8 mouse cellular contexts compared by ENCODE assay signal in genomic region chr11:114657737-114658136, GRCm38 (mm10). TPM values are rescaled to one million over a fixed set of nuclear protein-coding genes. Genes with fewer than 3 reads are reported as not detected.
A peak's percentile ranks its signal among the peaks of the same experiment; 100 is the strongest.
DNase-seq lines count a peak whose midpoint lies in the region; ATAC-seq and TF ChIP-seq lines count a peak whose summit lies in the region.

No protein-coding gene starts in this region.

- H3K27ac ChIP-seq in ES-Bruce4 (ENCODE audit: insufficient read depth, low read length) = no peak overlapping the region
- H3K27ac ChIP-seq in liver, adult 2 months (replicated peaks; ENCODE audit: insufficient read depth, low read depth, low read length) = no peak overlapping the region

- H3K9ac ChIP-seq in ES-Bruce4 (ENCODE audit: low read depth, poor library complexity, severe bottlenecking) = no peak overlapping the region
- no peak overlapping the region for H3K9ac ChIP-seq in liver, adult 2 months (ENCODE audit: low read depth, low read length)

- 19% methylated on average over 7 of the region's 7 CpGs for WGBS in liver, adult 2 months

- no peaks in the 10 kb centered on the region for H3K36me3 ChIP-seq in ES-Bruce4 (ENCODE audit: control insufficient read depth, insufficient read depth, low read length, poor library complexity, severe bottlenecking)
- no peaks in the 10 kb centered on the region for H3K36me3 ChIP-seq in liver, adult 2 months (ENCODE audit: control insufficient read depth, insufficient read depth, low read length)

- no peak for TF ChIP-seq EP300 in ES-Bruce4 (IDR thresholded peaks at IDR 0.05; ENCODE audit: insufficient read depth, low read depth, low read length)

- H3K79me2 ChIP-seq in liver, adult 2 months (ENCODE audit: control insufficient read depth, insufficient read depth, low read length) = no peaks in the 10 kb centered on the region

- DNase-seq in heart, postnatal 4 days = peak; percentile 69
- DNase-seq in heart, adult 11 months = no peak
- DNase-seq in cerebellum, postnatal 10 days = peak; percentile 86 to 90
- DNase-seq in liver, adult 2 months (ENCODE audit: extremely low read depth, low read depth, low spot score) = no peak
- peak; percentile 76 for DNase-seq in naive thymus-derived CD4-positive, alpha-beta T cell, adult 2 months (ENCODE audit: low read depth)
- peak; percentile 58 to 64 for DNase-seq in thymus, postnatal 36 days

- no peak overlapping the region for H3K4me3 ChIP-seq in ES-Bruce4 (ENCODE audit: low read depth, low read length)
- no peak overlapping the region for H3K4me3 ChIP-seq in liver, adult 2 months (ENCODE audit: insufficient read depth, low read depth, low read length)

- H3K27me3 ChIP-seq in ES-Bruce4 (ENCODE audit: control insufficient read depth, insufficient read depth, low read length, poor library complexity, severe bottlenecking) = no peaks in the 10 kb centered on the region
- no peaks in the 10 kb centered on the region for H3K27me3 ChIP-seq in liver, adult 2 months (ENCODE audit: control insufficient read depth, insufficient read depth, low read length)

- H3K4me1 ChIP-seq in ES-Bruce4 (ENCODE audit: control insufficient read depth, insufficient read depth, low read length) = no peaks in the 10 kb centered on the region
- H3K4me1 ChIP-seq in liver, adult 2 months (ENCODE audit: control insufficient read depth, insufficient read depth, low read length) = no peaks in the 10 kb centered on the region

- H3K9me3 ChIP-seq in ES-Bruce4 (replicated peaks; ENCODE audit: control insufficient read depth, insufficient read depth, low read length, poor library complexity, severe bottlenecking) = no peaks in the 10 kb centered on the region

- peak; percentile 92 for TF ChIP-seq CTCF in ES-Bruce4 (IDR thresholded peaks at IDR 0.05; ENCODE audit: low read depth, low read length)
- peak; percentile 81 for TF ChIP-seq CTCF in liver, adult 2 months (IDR thresholded peaks at IDR 0.05; ENCODE audit: low read depth, low read length)

- TF ChIP-seq POLR2A in ES-Bruce4 (IDR thresholded peaks at IDR 0.05; ENCODE audit: insufficient read depth, low read length) = no peak
- TF ChIP-seq POLR2A in liver, adult 2 months (IDR thresholded peaks at IDR 0.05; ENCODE audit: extremely low read depth, insufficient read depth, low read length) = no peak

- ATAC-seq in granulocyte monocyte progenitor cell, adult 5-6 weeks (replicated peaks; ENCODE audit: poor library complexity, severe bottlenecking) = 0 out of 2 replicates have a peak, but pooled peaks have one; percentile 33

RNA-seq across cellular contexts. Expression of gene Rpl38, which starts 10.6 kb away (rescaled TPM):
- 100 to 1,000 TPM; 922 to 952 TPM for total RNA-seq in heart, postnatal 4 days (2021)
- 1,928 and 2,044 TPM in 2 replicates for polyA plus RNA-seq in ES-Bruce4 (2011; ENCODE audit: insufficient read depth, insufficient read length, low read depth, missing spikeins)
- total RNA-seq in granulocyte monocyte progenitor cell, adult 5-6 weeks (2014; fragmentation: Nextera tagmentation) = 2,916 and 3,176 TPM in 2 replicates
- total RNA-seq in granulocyte monocyte progenitor cell, adult 5-6 weeks (2017) = 2,043 and 3,376 TPM in 2 replicates
- 969 and 1,006 TPM in 2 replicates for total RNA-seq in liver, adult 2 months (2014; rRNA removed)
- polyA plus RNA-seq in liver, adult 2 months (2012; rRNA removed) = 245 and 258 TPM in 2 replicates

RNA-seq across cellular contexts. Expression of gene Ttyh2, which starts 17.5 kb away (rescaled TPM):
- total RNA-seq in heart, postnatal 4 days (2021) = 10 to 100 TPM; 27.4 to 27.7 TPM
- 11.7 and 11.8 TPM in 2 replicates for polyA plus RNA-seq in ES-Bruce4 (2011; ENCODE audit: insufficient read depth, insufficient read length, low read depth, missing spikeins)
- total RNA-seq in granulocyte monocyte progenitor cell, adult 5-6 weeks (2014; fragmentation: Nextera tagmentation) = 6.5 and 8.7 TPM in 2 replicates
- 4.0 and 4.9 TPM in 2 replicates for total RNA-seq in granulocyte monocyte progenitor cell, adult 5-6 weeks (2017)
- 25.6 and 42.6 TPM in 2 replicates for total RNA-seq in liver, adult 2 months (2014; rRNA removed)
- polyA plus RNA-seq in liver, adult 2 months (2012; rRNA removed) = 65.5 and 66.9 TPM in 2 replicates

Comparison
In these comparisons a context has a peak if more than half of its experiments do, and no peak if none do; other contexts are left out.
1. DNase-seq: peak in heart, postnatal 4 days (single experiment), cerebellum, postnatal 10 days (2 of 2), naive thymus-derived CD4-positive, alpha-beta T cell, adult 2 months (single experiment) and thymus, postnatal 36 days (2 of 2); none in heart, adult 11 months (single experiment) and liver, adult 2 months (single experiment).